Mouse (Mus musculus): ENCODE measurements around the gene Mbtps2. TPM values are rescaled to one million over a fixed set of nuclear protein-coding genes. Genes with fewer than 3 reads are reported as not detected.

The Mbtps2 gene
- polyA plus RNA-seq, 1 experiment from 2014 or later, result 28.7 TPM

Other genes starting within 250 kb of the Mbtps2 start
- 0.35 and 0.48 TPM in 2 replicates for gene Phex, start 183.4 kb downstream of the Mbtps2 start, polyA plus RNA-seq (2014; fragmentation: Nextera tagmentation; extraction: Ambion mirVana)
- 104 and 106 TPM in 2 replicates for gene Sms, start 106.4 kb downstream of the Mbtps2 start, polyA plus RNA-seq (2014; fragmentation: Nextera tagmentation; extraction: Ambion mirVana)
- 7.5 and 8.1 TPM in 2 replicates for gene Yy2, start 29.7 kb downstream of the Mbtps2 start, polyA plus RNA-seq (2014; fragmentation: Nextera tagmentation; extraction: Ambion mirVana)
- 1.4 TPM in 2 replicates for gene Smpx, start 100.2 kb upstream of the Mbtps2 start, polyA plus RNA-seq (2014; fragmentation: Nextera tagmentation; extraction: Ambion mirVana)
- 0.79 and 1.3 TPM in 2 replicates for gene Klhl34, start 219.7 kb upstream of the Mbtps2 start, polyA plus RNA-seq (2014; fragmentation: Nextera tagmentation; extraction: Ambion mirVana)

Data from limb, embryonic 11.5 days (tissue).